Mouse (Mus musculus) layer of hippocampus, adult 18-20 months (tissue): Measurements from ENCODE around the gene Flt4. TPM values are rescaled to one million over a fixed set of nuclear protein-coding genes. Genes with fewer than 3 reads are reported as not detected.

ENCODE experiments used
- DNase-seq, 2 experiments: peaks; one replicate each; pipeline ENCODE4 v3.0.0; 2022; ENCODE audit warnings: low spot score in 2 of 2
- total RNA-seq, 2 experiments: library from RNA; stranded (reverse); gene quantifications; 2 replicates each; pipeline ENCODE4 v1.2.3; 2021

Gene Flt4
- total RNA-seq, 2 experiments from 2014 or later: 2.1 to 2.3 TPM

DNA sequence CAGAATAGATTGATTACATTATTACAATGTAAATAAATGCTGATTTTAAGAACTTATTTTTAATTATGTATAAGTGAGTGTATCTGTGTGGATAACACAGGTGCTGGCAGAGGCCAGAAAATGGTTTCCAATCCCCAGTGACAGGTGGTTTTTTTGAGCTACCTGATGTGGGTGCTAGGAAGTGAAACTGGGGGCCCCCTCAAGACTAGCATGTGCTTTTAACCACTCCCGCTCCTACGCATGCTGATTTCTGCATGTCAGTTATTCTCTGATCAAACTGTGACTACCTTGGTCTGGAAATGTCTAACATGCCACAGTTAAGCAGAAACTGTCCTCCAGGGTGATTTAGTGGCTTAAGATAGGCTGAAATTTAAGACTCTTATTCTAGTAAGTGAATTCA lies 87.4 kb downstream of the Flt4 start:
- no peak for DNase-seq

DNA sequence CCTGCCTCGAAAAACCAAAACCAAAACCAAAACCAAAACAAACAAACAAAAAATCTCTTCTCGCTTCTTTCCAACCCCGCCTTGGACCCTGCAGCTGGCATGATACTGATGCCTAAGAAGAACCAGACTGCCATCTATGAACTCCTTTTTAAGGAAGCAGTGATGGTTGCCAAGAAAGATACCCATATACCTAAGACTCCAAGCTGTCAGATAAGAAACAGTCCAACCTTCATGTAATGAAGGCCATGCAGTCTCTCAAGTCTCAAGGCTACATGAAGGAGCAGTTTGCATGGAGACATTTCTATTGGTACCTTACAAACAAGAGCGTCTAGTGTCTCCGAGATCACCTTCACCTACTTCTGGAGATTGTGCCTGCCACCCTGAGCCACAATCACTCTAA lies 88.7 kb downstream of the Flt4 start:
- DNase-seq: no peak

DNA sequence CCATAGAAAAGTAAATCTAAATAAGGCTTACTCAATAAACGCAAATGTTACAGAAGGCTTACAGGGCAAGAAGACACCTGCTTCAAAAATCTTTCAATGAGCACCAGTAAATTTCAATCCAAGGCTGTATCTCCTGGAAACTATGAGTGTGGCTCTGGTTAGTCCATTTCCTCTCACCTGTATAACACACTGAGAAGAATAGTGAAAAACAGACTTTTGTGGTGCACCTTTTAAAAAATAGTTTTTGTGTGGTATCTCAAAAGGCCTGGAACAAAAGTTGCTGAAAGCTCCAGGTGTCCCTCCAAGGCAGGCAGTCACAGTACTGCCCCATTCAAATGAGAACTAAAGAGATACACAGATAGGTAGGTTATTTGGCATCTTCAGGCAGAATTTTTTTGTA lies 90.0 kb downstream of the Flt4 start:
- DNase-seq: no peak

DNA sequence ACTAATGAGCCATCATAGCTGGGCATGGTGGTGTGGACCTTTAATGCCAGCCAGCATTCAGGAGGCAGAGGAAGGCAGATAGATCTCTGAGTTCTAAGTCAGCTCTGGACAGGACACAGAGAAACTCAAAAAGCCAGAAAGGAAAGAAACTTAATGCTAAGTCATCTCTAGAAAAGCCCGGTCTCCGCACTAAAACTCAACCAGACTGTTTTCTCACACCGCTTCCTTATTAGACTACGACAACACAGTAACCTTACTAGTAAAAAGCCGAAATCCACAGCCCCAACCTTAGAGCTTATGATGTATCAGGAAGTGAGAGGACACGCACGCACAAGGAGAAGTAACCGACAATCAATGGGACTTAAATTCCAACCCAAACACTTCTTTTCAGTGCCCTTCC lies 93.0 kb downstream of the Flt4 start:
- no peak for DNase-seq

Other genes starting within 250 kb of the Flt4 start
- gene Olfr1389, start 186.2 kb upstream of the Flt4 start, total RNA-seq: not detected
- under 1 TPM; 0.43 to 0.47 TPM for gene Olfr1388, start 172.6 kb upstream of the Flt4 start, total RNA-seq
- not detected for gene Olfr1387, start 153.9 kb upstream of the Flt4 start, total RNA-seq
- gene Olfr1386, start 144.2 kb upstream of the Flt4 start, total RNA-seq: not detected
- not detected for gene Olfr1385, start 120.2 kb upstream of the Flt4 start, total RNA-seq
- gene Olfr1384, start 102.5 kb upstream of the Flt4 start, total RNA-seq: not detected
- under 1 TPM in 1 of 2 experiments, not detected in 1; 0.35 TPM for gene Olfr1383, start 89.6 kb upstream of the Flt4 start, total RNA-seq
- gene Olfr1382, start 81.0 kb upstream of the Flt4 start, total RNA-seq: not detected
- not detected for gene Olfr1381, start 65.8 kb upstream of the Flt4 start, total RNA-seq
- not detected for gene Olfr1380, start 52.4 kb upstream of the Flt4 start, total RNA-seq
- gene Scgb3a1, start 54.3 kb downstream of the Flt4 start, total RNA-seq: not detected
- gene Cnot6, start 103.5 kb downstream of the Flt4 start, total RNA-seq: 10 to 100 TPM; 48.3 to 48.8 TPM
- 1 to 10 TPM; 4.2 to 4.6 TPM for gene Gfpt2, start 184.9 kb downstream of the Flt4 start, total RNA-seq
- 100 to 1,000 TPM; 151 to 155 TPM for gene Mapk9, start 237.5 kb downstream of the Flt4 start, total RNA-seq